Mouse (Mus musculus) G1E (cell line): ENCODE data around the gene Ms4a2.

Experiments
- CTCF ChIP-seq: IDR thresholded peaks from 2 replicates; pipeline ENCODE4 v1.5.1; 2012; ENCODE audit warnings: low read depth, low read length, inconsistent platforms, mixed read lengths
- GATA1 ChIP-seq: IDR thresholded peaks from 2 replicates; pipeline ENCODE4 v1.6.1; 2012; ENCODE audit warnings: borderline replicate concordance, low read length, inconsistent platforms, mixed read lengths
- GATA2 ChIP-seq: IDR thresholded peaks from 2 replicates; pipeline ENCODE4 v1.6.1; 2012; ENCODE audit warnings: low read depth, low read length, inconsistent platforms, borderline replicate concordance
- POLR2AphosphoS5 ChIP-seq: IDR thresholded peaks from 2 replicates; pipeline ENCODE4 v1.6.1; 2012; ENCODE audit warnings: low read depth, low read length, inconsistent platforms; ENCODE audit not compliant: insufficient replicate concordance
- TAL1 ChIP-seq: conservative IDR thresholded peaks from 2 replicates; pipeline ENCODE4 v1.6.1; 2012; ENCODE audit warnings: low read depth, low read length, inconsistent platforms, mixed read lengths

- TF ChIP-seq TAL1 (no peak), CTCF (no peak), GATA1 (no peak), POLR2AphosphoS5 (no peak), GATA2 (no peak)
These were observed 34.3 kb downstream of the Ms4a2 start for GRCm38 (mm10) chr19:11589205-11589604.
